Mouse (Mus musculus) erythroblast, embryonic 14.5 days (primary cell): ENCODE measurements around the gene Wdr91. TPM values are rescaled to one million over a fixed set of nuclear protein-coding genes. Genes with fewer than 3 reads are reported as not detected.

Source experiments
- H3K27me3 ChIP-seq: 2 replicates; pipeline ENCODE4 v1.6.1; 2012; ENCODE audit warnings: inconsistent platforms; ENCODE audit not compliant: control insufficient read depth
- H3K36me3 ChIP-seq: 2 replicates; pipeline ENCODE4 v1.6.1; 2012; ENCODE audit warnings: mild to moderate bottlenecking, inconsistent platforms; ENCODE audit not compliant: control insufficient read depth
- H3K4me1 ChIP-seq: 2 replicates; pipeline ENCODE4 v1.6.1; 2012; ENCODE audit warnings: inconsistent platforms; ENCODE audit not compliant: control insufficient read depth
- H3K4me3 ChIP-seq: replicated peaks from 2 replicates; pipeline ENCODE3; 2012; ENCODE audit warnings: moderate library complexity, mild to moderate bottlenecking, inconsistent platforms
- H3K9me3 ChIP-seq: 2 replicates; pipeline ENCODE4 v1.6.1; 2012; ENCODE audit warnings: low read length, inconsistent platforms, mixed read lengths; ENCODE audit not compliant: control insufficient read depth
- GATA1 ChIP-seq: IDR thresholded peaks from 2 replicates; pipeline ENCODE4 v1.6.1; 2012; ENCODE audit warnings: low read length, inconsistent platforms, mixed read lengths
- TAL1 ChIP-seq: IDR thresholded peaks from 3 replicates; pipeline ENCODE4 v1.6.1; 2012; ENCODE audit warnings: low read length, inconsistent platforms, mixed read lengths
- polyA plus RNA-seq: library from polyadenylated mRNA; stranded (reverse); fragments of >175 nt; gene quantifications from 2 replicates; pipeline ENCODE4 v1.2.3, GENCODE M21; 2012

Wdr91 gene
- polyA plus RNA-seq, 1 experiment: 7.5 TPM

- Histone ChIP-seq H3K4me3 (no peak overlapping the region), H3K36me3 (peaks cover 16% of the 10 kb centered on the region), H3K9me3 (no peaks in the 10 kb centered on the region), H3K4me1 (peaks cover 80% of the 10 kb centered on the region), H3K27me3 (no peaks in the 10 kb centered on the region)
- TF ChIP-seq GATA1 (no peak), TAL1 (no peak)
These were observed 43.2 kb downstream of the Wdr91 start for GRCm38 (mm10) chr6:34867301-34867994.

- H3K4me3 ChIP-seq: no peak overlapping the region
- H3K4me1 ChIP-seq: peaks cover 78% of the 10 kb centered on the region
- H3K9me3 ChIP-seq: no peaks in the 10 kb centered on the region
- no peaks in the 10 kb centered on the region for H3K27me3 ChIP-seq
- peaks cover 9% of the 10 kb centered on the region for H3K36me3 ChIP-seq
- TF ChIP-seq TAL1: no peak
- TF ChIP-seq GATA1: no peak
These were observed 43.9 kb downstream of the Wdr91 start for GRCm38 (mm10) chr6:34866786-34867185.

- H3K27me3 ChIP-seq: no peaks in the 10 kb centered on the region
- H3K9me3 ChIP-seq: no peaks in the 10 kb centered on the region
- peaks cover 7% of the 10 kb centered on the region for H3K36me3 ChIP-seq
- H3K4me1 ChIP-seq: peaks cover 79% of the 10 kb centered on the region
- TF ChIP-seq TAL1 (no peak), GATA1 (no peak)
- no peak overlapping the region for H3K4me3 ChIP-seq
These were observed 44.7 kb downstream of the Wdr91 start for GRCm38 (mm10) chr6:34865711-34866593.

GRCm38 (mm10) chr6:34865213-34865612 is 45.5 kb downstream of the Wdr91 start:
- H3K9me3 ChIP-seq: no peaks in the 10 kb centered on the region
- TF ChIP-seq GATA1: no peak
- no peak for TF ChIP-seq TAL1
- H3K4me1 ChIP-seq: peaks cover 73% of the 10 kb centered on the region
- no peak overlapping the region for H3K4me3 ChIP-seq
- peaks cover 7% of the 10 kb centered on the region for H3K36me3 ChIP-seq
- no peaks in the 10 kb centered on the region for H3K27me3 ChIP-seq

GRCm38 (mm10) chr6:34863786-34864514 is 46.7 kb downstream of the Wdr91 start:
- Histone ChIP-seq H3K9me3 (no peaks in the 10 kb centered on the region), H3K4me1 (peaks cover 61% of the 10 kb centered on the region), H3K27me3 (no peaks in the 10 kb centered on the region), H3K4me3 (no peak overlapping the region), H3K36me3 (peaks cover 3% of the 10 kb centered on the region)
- no peak for TF ChIP-seq TAL1
- no peak for TF ChIP-seq GATA1

GRCm38 (mm10) chr6:34862791-34863403 is 47.8 kb downstream of the Wdr91 start, which contains the start of gene Tmem140:
TSS of gene Tmem140 (plus strand) at chr6:34863146.
- no peaks in the 10 kb centered on the region for H3K9me3 ChIP-seq
- no peaks in the 10 kb centered on the region for H3K27me3 ChIP-seq
- peaks cover 51% of the 10 kb centered on the region for H3K4me1 ChIP-seq
- TF ChIP-seq GATA1: no peak
- TF ChIP-seq TAL1: no peak
- H3K36me3 ChIP-seq: no peaks in the 10 kb centered on the region; the same call in 1 of the 2 replicates
- peak within 1 kb of the TSS; percentile 63 for H3K4me3 ChIP-seq

GRCm38 (mm10) chr6:34862381-34862780 is 48.3 kb downstream of the Wdr91 start:
- Histone ChIP-seq H3K9me3 (no peaks in the 10 kb centered on the region), H3K4me3 (peak overlapping the region; percentile 63), H3K27me3 (no peaks in the 10 kb centered on the region), H3K4me1 (peaks cover 46% of the 10 kb centered on the region), H3K36me3 (no peaks in the 10 kb centered on the region; the same call in 1 of the 2 replicates)
- TF ChIP-seq GATA1: no peak
- no peak for TF ChIP-seq TAL1

GRCm38 (mm10) chr6:34861546-34862053 is 49.1 kb downstream of the Wdr91 start:
- Histone ChIP-seq H3K4me3 (no peak overlapping the region), H3K27me3 (no peaks in the 10 kb centered on the region), H3K9me3 (no peaks in the 10 kb centered on the region), H3K4me1 (peaks cover 38% of the 10 kb centered on the region), H3K36me3 (no peaks in the 10 kb centered on the region)
- TF ChIP-seq GATA1 (no peak), TAL1 (no peak)
